ENCODE assay signal across 12 mouse cellular contexts in the genomic region with DNA sequence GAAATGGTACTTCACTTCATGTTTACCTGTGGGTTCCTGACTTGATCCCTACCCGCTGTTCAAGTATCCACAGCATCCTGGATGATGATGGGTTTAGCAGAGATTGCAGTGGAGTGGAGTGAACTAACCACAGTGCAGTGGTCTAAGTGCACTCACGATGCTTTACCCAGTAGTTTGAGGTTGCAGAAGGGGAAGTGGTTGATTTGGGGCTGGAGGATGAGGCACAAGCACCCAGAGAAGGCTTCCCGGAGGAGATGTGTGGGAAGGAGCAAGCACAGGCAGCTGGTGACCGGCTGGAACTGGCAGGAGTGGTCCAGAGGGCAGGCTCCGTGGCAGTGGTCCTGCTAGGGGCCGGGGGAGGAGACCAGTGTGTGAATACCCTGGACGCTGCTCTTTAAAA. TPM values are rescaled to one million over a fixed set of nuclear protein-coding genes. Genes with fewer than 3 reads are reported as not detected.
DNase-seq lines count a peak whose midpoint lies in the region.
"Had no signal": no experiment of that assay in that cellular context is flagged by ENCODE, and none has a peak within 500 bp of the region (broad histone marks: within the 10 kb centered on the region; RNA-seq: fewer than 3 reads in every experiment).

No protein-coding gene starts in this region.

- intact Hi-C loops in heart, postnatal 25 days (cut with DNase I), result no loop called here

- H3K4me3 ChIP-seq in megakaryocyte, embryonic 14.5 days (replicated peaks), result peak overlapping the region; percentile 84
- H3K4me3 ChIP-seq: forebrain, embryonic 10.5 days; limb, embryonic 12.5 days had no signal

- H3K36me3 ChIP-seq in megakaryocyte, embryonic 14.5 days (replicated peaks; ENCODE audit: low read length), result no peaks in the 10 kb centered on the region

- peak; percentile 92 for DNase-seq in heart, adult 11 months
- DNase-seq in heart, postnatal 25 days (ENCODE audit: low spot score), result no peak
- DNase-seq in spleen, postnatal 36 days (ENCODE audit: low spot score in 2 of 2), result peak; percentile 39 to 43
- no peak for DNase-seq in spleen, adult 12 weeks (ENCODE audit: low spot score)
- DNase-seq in left cerebral cortex, adult 9 months (ENCODE audit: low spot score in 2 of 2), result no peak
- no peak for DNase-seq in gastrocnemius, postnatal 25 days
- no peak for DNase-seq in MN1 (ENCODE audit: low spot score)
- DNase-seq: cerebellum, postnatal 14 days; kidney, postnatal 4 days had no signal

- H3K4me1 ChIP-seq in megakaryocyte, embryonic 14.5 days, result peaks cover 20% of the 10 kb centered on the region
- H3K4me1 ChIP-seq: forebrain, embryonic 10.5 days had no signal

- H3K27me3 ChIP-seq in megakaryocyte, embryonic 14.5 days (replicated peaks), result peaks cover 55% of the 10 kb centered on the region
- H3K27me3 ChIP-seq: limb, embryonic 12.5 days had no signal

- peaks cover 7% of the 10 kb centered on the region; the same call in 1 of the 2 replicates for H3K9me3 ChIP-seq in megakaryocyte, embryonic 14.5 days

RNA-seq across cellular contexts. Expression of gene Tpst1, which starts 16.1 kb away (rescaled TPM):
- 10 to 100 TPM; 10.7 to 13.7 TPM for total RNA-seq in heart, postnatal 25 days (2021)
- polyA plus RNA-seq in megakaryocyte, embryonic 14.5 days (2012; ENCODE audit: insufficient read depth, low replicate concordance), result 1.1 and 6.0 TPM in 2 replicates
- total RNA-seq in gastrocnemius, postnatal 25 days (2021), result 1 to 10 TPM; 5.8 to 7.7 TPM

RNA-seq across cellular contexts. Expression of gene Kctd7, which starts 55.5 kb away (rescaled TPM):
- total RNA-seq in heart, postnatal 25 days (2021), result 1 to 10 TPM; 2.0 to 2.6 TPM
- 4.7 and 5.5 TPM in 2 replicates for polyA plus RNA-seq in megakaryocyte, embryonic 14.5 days (2012; ENCODE audit: insufficient read depth, low replicate concordance)
- 1 to 10 TPM; 2.8 to 3.9 TPM for total RNA-seq in gastrocnemius, postnatal 25 days (2021)

Comparison
In these comparisons a context has a peak if more than half of its experiments do, and no peak if none do; other contexts are left out.
1. DNase-seq: peak in heart, adult 11 months (single experiment) and spleen, postnatal 36 days (2 of 2); none in heart, postnatal 25 days (single experiment), spleen, adult 12 weeks (single experiment), left cerebral cortex, adult 9 months (0 of 2), gastrocnemius, postnatal 25 days (single experiment) and MN1 (single experiment).